Mouse (Mus musculus) limb, embryonic 13.5 days (tissue): ENCODE measurements around the gene Fam89b. TPM values are rescaled to one million over a fixed set of nuclear protein-coding genes. Genes with fewer than 3 reads are reported as not detected.

Experiments
- ATAC-seq: fragments of 200-750 bp; cut with Nextera tagmentation; 2 replicates; pipeline ENCODE4 v1.8.0; 2017; ENCODE audit warnings: low read depth, moderate number of reproducible peaks, moderate TSS enrichment; ENCODE audit not compliant: low FRiP score
- H3K27ac ChIP-seq: fragments of 300-500 bp; sonication (generic); 2 replicates; pipeline ENCODE4 v1.5.1; 2015; ENCODE audit warnings: inconsistent platforms, mild to moderate bottlenecking, moderate library complexity
- H3K27me3 ChIP-seq: fragments of 300-500 bp; sonication (generic); 2 replicates; pipeline ENCODE4 v1.6.1; 2015; ENCODE audit warnings: mild to moderate bottlenecking, inconsistent platforms
- H3K36me3 ChIP-seq: fragments of 300-500 bp; sonication (generic); 2 replicates; pipeline ENCODE4 v1.6.1; 2015; ENCODE audit warnings: inconsistent platforms, mild to moderate bottlenecking, moderate library complexity
- H3K4me1 ChIP-seq: fragments of 300-500 bp; sonication (generic); 2 replicates; pipeline ENCODE4 v1.6.1; 2015; ENCODE audit warnings: inconsistent platforms
- H3K4me2 ChIP-seq: fragments of 300-500 bp; sonication (generic); replicated peaks from 2 replicates; pipeline ENCODE4 v1.6.1; 2015; ENCODE audit warnings: inconsistent platforms, mild to moderate bottlenecking, moderate library complexity
- H3K4me3 ChIP-seq: fragments of 300-500 bp; sonication (generic); 2 replicates; pipeline ENCODE4 v1.5.1; 2015; ENCODE audit warnings: moderate library complexity, mild to moderate bottlenecking, inconsistent platforms
- H3K9ac ChIP-seq: fragments of 300-500 bp; sonication (generic); 2 replicates; pipeline ENCODE4 v1.6.1; 2015; ENCODE audit warnings: mild to moderate bottlenecking, inconsistent platforms
- H3K9me3 ChIP-seq: fragments of 300-500 bp; sonication (generic); 2 replicates; pipeline ENCODE4 v1.6.1; 2016; ENCODE audit warnings: inconsistent platforms
- WGBS: fragments of 180-500 bp; shearing (Covaris S2); methylation state at CpG from one replicate; pipeline ENCODE4 v1.1.7; 2015; 5-methylcytosine and 5-hydroxymethylcytosine counted together
- polyA plus RNA-seq: library from polyadenylated mRNA; unstranded; fragments of >200 nt; fragmentation: Nextera tagmentation; extraction: Ambion mirVana; gene quantifications from 2 replicates; pipeline ENCODE4 v1.2.1, GENCODE M21; 2015

Fam89b gene
- polyA plus RNA-seq, 1 experiment from 2014 or later = 128 TPM

GRCm38 (mm10) chr19:5750951-5751350, 21.5 kb upstream of the Fam89b start:
- peaks cover 96% of the 10 kb centered on the region for H3K27me3 ChIP-seq
- peaks cover 81% of the 10 kb centered on the region for H3K36me3 ChIP-seq
- WGBS = 6% methylated on average over 22 of the region's 22 CpGs

GRCm38 (mm10) chr19:5749476-5749875, 20.0 kb upstream of the Fam89b start:
- Histone ChIP-seq H3K9me3 (no peaks in the 10 kb centered on the region), H3K4me2 (no peak overlapping the region), H3K36me3 (peaks cover 68% of the 10 kb centered on the region), H3K9ac (no peak overlapping the region), H3K27me3 (peaks cover 96% of the 10 kb centered on the region), H3K4me3 (no peak overlapping the region), H3K27ac (no peak overlapping the region), H3K4me1 (peaks cover 36% of the 10 kb centered on the region)
- no peak for ATAC-seq
- 84% methylated on average over 6 of the region's 6 CpGs for WGBS

More at GRCm38 (mm10) chr19:5750951-5751350, 21.5 kb upstream of the Fam89b start:
- H3K9me3 ChIP-seq = no peaks in the 10 kb centered on the region
- H3K4me3 ChIP-seq = no peak overlapping the region
- no peak for ATAC-seq
- peak overlapping the region; percentile 39 for H3K4me2 ChIP-seq
- H3K27ac ChIP-seq = no peak overlapping the region
- H3K9ac ChIP-seq = 0 out of 2 replicates have a peak overlapping the region, but pooled peaks have one; percentile 53
- H3K4me1 ChIP-seq = peaks cover 21% of the 10 kb centered on the region

- ATAC-seq = no peak
- WGBS = 37% methylated on average over 12 of the region's 12 CpGs
- Histone ChIP-seq H3K4me2 (no peak overlapping the region), H3K9ac (no peak overlapping the region), H3K27ac (no peak overlapping the region), H3K4me3 (no peak overlapping the region), H3K36me3 (peaks cover 48% of the 10 kb centered on the region), H3K9me3 (no peaks in the 10 kb centered on the region), H3K4me1 (peaks cover 58% of the 10 kb centered on the region), H3K27me3 (peaks cover 81% of the 10 kb centered on the region)
Observed at GRCm38 (mm10) chr19:5746907-5747363, 17.5 kb upstream of the Fam89b start.

- Histone ChIP-seq H3K27me3 (peaks cover 72% of the 10 kb centered on the region), H3K4me1 (peaks cover 54% of the 10 kb centered on the region), H3K9me3 (no peaks in the 10 kb centered on the region), H3K9ac (peak overlapping the region; percentile 65), H3K27ac (no peak overlapping the region), H3K4me3 (peak overlapping the region; percentile 33), H3K36me3 (peaks cover 39% of the 10 kb centered on the region), H3K4me2 (peak overlapping the region; percentile 66)
- 6% methylated on average over 36 of the region's 36 CpGs for WGBS
- ATAC-seq = no peak
Observed at GRCm38 (mm10) chr19:5745756-5746710, 16.6 kb upstream of the Fam89b start.

GRCm38 (mm10) chr19:5743576-5743975, 14.1 kb upstream of the Fam89b start:
- 53% methylated on average over 5 of the region's 5 CpGs for WGBS
- H3K27me3 ChIP-seq = peaks cover 53% of the 10 kb centered on the region
- H3K4me3 ChIP-seq = peak overlapping the region; percentile 93
- peak overlapping the region; percentile 93 for H3K4me2 ChIP-seq
- peaks cover 69% of the 10 kb centered on the region for H3K4me1 ChIP-seq
- ATAC-seq = no peak
- no peak overlapping the region for H3K27ac ChIP-seq
- peak overlapping the region; percentile 97 for H3K9ac ChIP-seq
- H3K36me3 ChIP-seq = peaks cover 21% of the 10 kb centered on the region
- no peaks in the 10 kb centered on the region for H3K9me3 ChIP-seq

- Histone ChIP-seq H3K9me3 (no peaks in the 10 kb centered on the region), H3K4me3 (peak overlapping the region; percentile 93), H3K4me2 (peak overlapping the region; percentile 93), H3K4me1 (peaks cover 69% of the 10 kb centered on the region), H3K27ac (peak overlapping the region; percentile 98), H3K9ac (peak overlapping the region; percentile 97), H3K36me3 (peaks cover 9% of the 10 kb centered on the region), H3K27me3 (peaks cover 43% of the 10 kb centered on the region)
- peak; percentile 22; the same call in 1 of the 2 replicates for ATAC-seq
- WGBS = under 1% methylated on average over 32 of the region's 32 CpGs
Observed at GRCm38 (mm10) chr19:5742241-5742641, 12.8 kb upstream of the Fam89b start.

- H3K9me3 ChIP-seq = no peaks in the 10 kb centered on the region
- H3K4me2 ChIP-seq = peak overlapping the region; percentile 93
- WGBS = under 1% methylated on average over 40 of the region's 55 CpGs
- peak overlapping the region; percentile 93 for H3K4me3 ChIP-seq
- peaks cover 4% of the 10 kb centered on the region for H3K36me3 ChIP-seq
- peak overlapping the region; percentile 97 for H3K9ac ChIP-seq
- peaks cover 68% of the 10 kb centered on the region for H3K4me1 ChIP-seq
- peaks cover 39% of the 10 kb centered on the region for H3K27me3 ChIP-seq
- ATAC-seq = peak; percentile 74
- H3K27ac ChIP-seq = peak overlapping the region; percentile 98
Observed at GRCm38 (mm10) chr19:5741641-5742240, 12.3 kb upstream of the Fam89b start.

- Histone ChIP-seq H3K36me3 (no peaks in the 10 kb centered on the region), H3K4me3 (peak within 1 kb of the TSS; percentile 93), H3K4me1 (peaks cover 57% of the 10 kb centered on the region), H3K9ac (peak within 1 kb of the TSS; percentile 97), H3K27me3 (peaks cover 28% of the 10 kb centered on the region), H3K4me2 (peak within 1 kb of the TSS; percentile 93), H3K9me3 (no peaks in the 10 kb centered on the region), H3K27ac (peak within 1 kb of the TSS; percentile 98)
- ATAC-seq = peak; percentile 77
- WGBS = 25% methylated on average over 10 of the region's 14 CpGs
Observed at GRCm38 (mm10) chr19:5740320-5741317, 11.2 kb upstream of the Fam89b start, which contains the start of gene Ltbp3. Ltbp3 (plus strand) TSS chr19:5740904.

GRCm38 (mm10) chr19:5739446-5739845, 10.0 kb upstream of the Fam89b start:
- no peak for ATAC-seq
- H3K4me1 ChIP-seq = peaks cover 45% of the 10 kb centered on the region
- no peaks in the 10 kb centered on the region for H3K36me3 ChIP-seq
- H3K9ac ChIP-seq = no peak overlapping the region
- H3K27ac ChIP-seq = no peak overlapping the region
- H3K27me3 ChIP-seq = peaks cover 16% of the 10 kb centered on the region
- 63% methylated on average over 2 of the region's 2 CpGs for WGBS
- no peak overlapping the region for H3K4me3 ChIP-seq
- no peaks in the 10 kb centered on the region for H3K9me3 ChIP-seq
- H3K4me2 ChIP-seq = no peak overlapping the region

GRCm38 (mm10) chr19:5734325-5734724, 4.9 kb upstream of the Fam89b start:
- no peak overlapping the region for H3K4me2 ChIP-seq
- no peak for ATAC-seq
- WGBS = 81% methylated on average over 9 of the region's 9 CpGs
- peaks cover 22% of the 10 kb centered on the region for H3K4me1 ChIP-seq
- H3K27ac ChIP-seq = no peak overlapping the region
- H3K9ac ChIP-seq = no peak overlapping the region
- no peaks in the 10 kb centered on the region for H3K9me3 ChIP-seq
- H3K4me3 ChIP-seq = no peak overlapping the region
- 0 out of 2 replicates have a peak, but pooled peaks cover 3% of the 10 kb centered on the region for H3K36me3 ChIP-seq
- H3K27me3 ChIP-seq = 0 out of 2 replicates have a peak, but pooled peaks cover 5% of the 10 kb centered on the region
